Mouse (Mus musculus): ENCODE measurements at regions not wholly inside any gene's neighbourhood (a gene's known extent, or its start where the extent isn't known, plus 50 kb on each side); places are given as distances from the start of the nearest gene placed in this dataset.
"Not testable (repeated sequence)": the region's sequence is repeated elsewhere in the genome, so short reads cannot be mapped to it uniquely, and the experiment has no call there.

DNA sequence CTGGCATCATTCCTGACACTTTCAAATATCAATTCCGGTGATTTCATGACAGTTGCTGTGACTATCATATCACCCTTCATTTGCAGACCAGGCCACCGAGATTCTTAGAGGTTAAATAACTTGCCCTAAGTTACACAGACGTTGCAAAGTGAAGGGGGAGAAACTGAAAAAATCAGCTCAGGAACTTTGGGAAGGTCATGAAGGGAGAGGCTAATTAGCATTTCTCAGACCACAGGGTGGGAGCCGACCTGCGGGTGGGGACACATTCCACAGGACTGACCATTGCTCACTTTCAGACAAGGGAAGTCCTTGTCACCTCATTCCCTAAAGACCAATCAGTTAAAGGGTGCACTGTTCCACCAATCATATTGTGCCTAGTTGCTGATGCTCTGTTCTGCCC is 242.1 kb downstream of the 1810013L24Rik start:
- TF ChIP-seq USF1 (IDR thresholded peaks at IDR 0.05; ENCODE audit: low read depth); POLR2A (IDR thresholded peaks at IDR 0.05; ENCODE audit: insufficient read length, low read depth); MYOD1 (IDR thresholded peaks at IDR 0.05; ENCODE audit: control insufficient read depth in 1 of 3, insufficient read length in 2 of 3, low read depth in 2 of 3); TCF12 (IDR thresholded peaks at IDR 0.05; ENCODE audit: insufficient read depth, poor library complexity, severe bottlenecking); E2F4 (IDR thresholded peaks at IDR 0.05; ENCODE audit: insufficient read depth); POLR2AphosphoS2 (IDR thresholded peaks at IDR 0.05; ENCODE audit: insufficient read length, low read depth); MYOG (IDR thresholded peaks at IDR 0.05; ENCODE audit: control insufficient read depth in 1 of 3, insufficient read depth in 1 of 3, insufficient read length in 2 of 3, low read depth in 2 of 3); MAX (IDR thresholded peaks at IDR 0.05; ENCODE audit: low read depth): not testable (repeated sequence)

All from myocyte (in vitro differentiated cells).